Mouse (Mus musculus) heart, embryonic 12.5 days (tissue): ENCODE measurements around the gene Rasgef1b. TPM values are rescaled to one million over a fixed set of nuclear protein-coding genes. Genes with fewer than 3 reads are reported as not detected.
"Not testable (repeated sequence)": the region's sequence is repeated elsewhere in the genome, so short reads cannot be mapped to it uniquely, and the experiment has no call there.

Source experiments
- ATAC-seq: fragments of 200-750 bp; cut with Nextera tagmentation; 2 replicates; pipeline ENCODE4 v1.8.0; 2017; ENCODE audit warnings: moderate TSS enrichment, moderate library complexity; ENCODE audit not compliant: insufficient number of reproducible peaks, low FRiP score
- H3K27ac ChIP-seq: fragments of 300-500 bp; sonication (generic); 2 replicates; pipeline ENCODE4 v1.5.1; 2016; ENCODE audit warnings: mild to moderate bottlenecking, moderate library complexity; ENCODE audit not compliant: poor library complexity, severe bottlenecking
- H3K27me3 ChIP-seq: fragments of 300-500 bp; sonication (generic); replicated peaks from 2 replicates; pipeline ENCODE4 v1.6.1; 2016; ENCODE audit warnings: mild to moderate bottlenecking, moderate library complexity
- H3K36me3 ChIP-seq: fragments of 300-500 bp; sonication (generic); 2 replicates; pipeline ENCODE4 v1.6.1; 2016; ENCODE audit warnings: mild to moderate bottlenecking, moderate library complexity
- H3K4me1 ChIP-seq: fragments of 300-500 bp; sonication (generic); replicated peaks from 2 replicates; pipeline ENCODE4 v1.6.1; 2016; ENCODE audit warnings: mild to moderate bottlenecking
- H3K4me2 ChIP-seq: fragments of 300-500 bp; sonication (generic); 2 replicates; pipeline ENCODE4 v1.6.1; 2016; ENCODE audit warnings: mild to moderate bottlenecking, moderate library complexity
- H3K4me3 ChIP-seq: fragments of 300-500 bp; sonication (generic); 2 replicates; pipeline ENCODE4 v1.5.1; 2016; ENCODE audit warnings: mild to moderate bottlenecking
- H3K9ac ChIP-seq: fragments of 300-500 bp; sonication (generic); 2 replicates; pipeline ENCODE4 v1.6.1; 2016; ENCODE audit warnings: mild to moderate bottlenecking, moderate library complexity
- H3K9me3 ChIP-seq: fragments of 300-500 bp; sonication (generic); replicated peaks from 2 replicates; pipeline ENCODE4 v1.6.1; 2016; ENCODE audit warnings: mild to moderate bottlenecking, moderate library complexity
- WGBS: fragments of 180-500 bp; shearing (Covaris S2); methylation state at CpG from one replicate; pipeline ENCODE4 v1.1.7; 2016; 5-methylcytosine and 5-hydroxymethylcytosine counted together
- polyA plus RNA-seq: library from polyadenylated mRNA; unstranded; fragments of >200 nt; fragmentation: Nextera tagmentation; extraction: Ambion mirVana; gene quantifications from 2 replicates; pipeline ENCODE4 v1.2.1, GENCODE M21; 2016

Rasgef1b gene
- polyA plus RNA-seq, 1 experiment from 2014 or later: 44.7 TPM

DNA sequence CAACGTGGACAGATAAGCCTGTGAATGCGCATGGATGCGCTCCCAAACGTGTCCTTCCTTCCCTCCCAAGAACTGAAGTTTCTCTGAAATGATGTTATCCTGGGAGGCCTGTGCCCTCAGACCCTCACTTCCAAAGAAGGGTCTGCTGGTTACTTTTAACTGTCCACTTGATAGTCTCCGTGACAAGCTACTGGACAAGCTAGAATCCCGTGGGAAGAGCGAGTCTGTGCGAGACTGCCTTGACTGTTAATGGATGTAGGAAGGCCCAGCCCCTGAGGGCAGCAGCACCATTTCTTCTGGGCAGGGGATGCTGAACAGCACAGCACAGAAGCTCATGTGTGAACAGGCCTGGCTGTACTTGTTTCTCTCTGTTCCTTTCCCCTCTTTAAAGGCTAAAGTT lies 496.5 kb downstream of the Rasgef1b start:
- Histone ChIP-seq H3K4me1 (peaks cover 22% of the 10 kb centered on the region), H3K4me3 (no peak overlapping the region), H3K36me3 (peaks cover 94% of the 10 kb centered on the region), H3K27ac (no peak overlapping the region), H3K9ac (no peak overlapping the region), H3K4me2 (no peak overlapping the region), H3K9me3 (no peaks in the 10 kb centered on the region), H3K27me3 (no peaks in the 10 kb centered on the region)
- 81% methylated on average over 8 of the region's 8 CpGs for WGBS
- ATAC-seq: no peak

GRCm38 (mm10) chr5:99230476-99230875 lies 498.4 kb downstream of the Rasgef1b start:
- H3K27ac ChIP-seq: no peak overlapping the region
- H3K4me1 ChIP-seq: peaks cover 20% of the 10 kb centered on the region
- no peak overlapping the region for H3K9ac ChIP-seq
- H3K9me3 ChIP-seq: no peaks in the 10 kb centered on the region
- peaks cover 93% of the 10 kb centered on the region for H3K36me3 ChIP-seq
- 91% methylated on average over 7 of the region's 7 CpGs for WGBS
- no peak for ATAC-seq
- no peak overlapping the region for H3K4me3 ChIP-seq
- no peak overlapping the region for H3K4me2 ChIP-seq
- no peaks in the 10 kb centered on the region for H3K27me3 ChIP-seq

DNA sequence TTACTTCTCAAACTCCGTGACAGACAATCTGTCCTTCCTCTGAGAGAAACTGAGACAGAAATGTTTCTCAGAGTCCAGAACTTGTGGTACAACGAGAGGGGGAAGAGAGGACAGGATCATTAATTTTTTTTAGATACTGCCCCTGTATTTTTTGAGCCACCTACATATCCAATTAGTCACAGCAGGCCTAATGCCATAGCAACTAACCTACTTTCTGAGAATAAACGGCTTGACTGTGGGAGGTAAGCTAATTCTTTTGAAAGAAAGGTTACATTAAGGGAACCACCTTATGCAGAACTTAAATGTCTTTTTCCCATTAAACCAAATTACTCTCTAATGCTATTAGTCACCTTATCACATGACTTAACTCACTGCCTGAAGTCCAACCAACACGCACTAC lies 501.5 kb downstream of the Rasgef1b start:
- Histone ChIP-seq H3K4me1 (0 out of 2 replicates have a peak, but pooled peaks cover 2% of the 10 kb centered on the region), H3K27me3 (no peaks in the 10 kb centered on the region), H3K4me2 (no peak overlapping the region), H3K27ac (no peak overlapping the region), H3K9ac (no peak overlapping the region), H3K36me3 (peaks cover 93% of the 10 kb centered on the region), H3K9me3 (no peaks in the 10 kb centered on the region), H3K4me3 (no peak overlapping the region)
- no peak for ATAC-seq
- 88% methylated on average over 4 of the region's 4 CpGs for WGBS

DNA sequence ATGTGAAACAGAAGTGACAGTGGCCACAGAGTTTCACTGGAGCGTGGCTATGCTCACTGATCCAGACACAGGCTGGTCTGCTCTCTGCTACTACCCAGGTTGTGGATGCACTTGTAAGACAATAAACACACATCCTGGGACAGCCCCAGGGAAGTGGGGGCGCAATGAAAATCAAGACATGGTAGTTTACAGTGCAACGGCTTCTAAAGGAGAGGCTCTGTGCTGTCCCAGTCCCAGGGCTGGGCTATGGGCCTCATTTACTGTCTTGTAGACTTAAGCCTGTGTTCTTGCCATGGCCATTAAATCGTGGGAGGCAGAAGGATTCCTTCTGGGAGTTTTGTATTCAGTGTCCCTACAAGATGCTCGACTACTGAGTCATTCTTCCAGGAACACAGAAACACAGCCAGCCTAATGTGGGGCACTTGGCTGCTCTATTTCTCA lies 504.3 kb downstream of the Rasgef1b start:
- 71% methylated on average over 5 of the region's 5 CpGs for WGBS
- Histone ChIP-seq H3K27me3 (no peaks in the 10 kb centered on the region), H3K9ac (no peak overlapping the region), H3K4me2 (no peak overlapping the region), H3K27ac (no peak overlapping the region), H3K36me3 (peaks cover 92% of the 10 kb centered on the region), H3K9me3 (no peaks in the 10 kb centered on the region), H3K4me3 (no peak overlapping the region), H3K4me1 (0 out of 2 replicates have a peak, but pooled peaks cover 2% of the 10 kb centered on the region)
- no peak for ATAC-seq

GRCm38 (mm10) chr5:99223869-99224498 lies 504.9 kb downstream of the Rasgef1b start:
- H3K9ac ChIP-seq: no peak overlapping the region
- no peak overlapping the region for H3K4me3 ChIP-seq
- no peak for ATAC-seq
- peaks cover 92% of the 10 kb centered on the region for H3K36me3 ChIP-seq
- H3K4me1 ChIP-seq: 0 out of 2 replicates have a peak, but pooled peaks cover 2% of the 10 kb centered on the region
- no peak overlapping the region for H3K4me2 ChIP-seq
- WGBS: 77% methylated on average over 15 of the region's 15 CpGs
- no peak overlapping the region for H3K27ac ChIP-seq
- H3K27me3 ChIP-seq: no peaks in the 10 kb centered on the region
- H3K9me3 ChIP-seq: no peaks in the 10 kb centered on the region

DNA sequence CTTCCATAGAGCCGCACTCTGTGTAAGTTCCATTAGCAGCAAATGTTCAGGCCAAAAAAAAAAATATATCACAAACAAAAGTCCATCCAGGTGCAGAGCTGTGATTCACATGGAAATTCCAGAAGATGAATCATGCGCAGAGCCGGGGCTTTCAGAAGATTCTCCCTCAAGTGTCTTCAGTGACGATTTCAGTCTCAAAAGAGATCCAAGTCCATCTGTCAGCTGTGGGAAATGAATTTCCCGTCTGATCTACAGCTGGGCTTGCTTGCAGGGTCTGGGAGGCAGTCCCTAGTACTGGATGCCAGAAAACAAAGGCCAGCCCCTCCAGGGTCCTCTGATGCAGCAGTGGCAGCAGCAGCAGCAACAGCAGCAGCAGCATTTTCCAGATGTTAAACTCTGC lies 510.5 kb downstream of the Rasgef1b start:
- Histone ChIP-seq H3K4me2 (no peak overlapping the region), H3K9ac (no peak overlapping the region), H3K36me3 (peaks cover 76% of the 10 kb centered on the region), H3K4me3 (no peak overlapping the region), H3K4me1 (0 out of 2 replicates have a peak, but pooled peaks cover 5% of the 10 kb centered on the region), H3K27me3 (no peaks in the 10 kb centered on the region), H3K9me3 (0 out of 2 replicates have a peak, but pooled peaks cover 5% of the 10 kb centered on the region), H3K27ac (no peak overlapping the region)
- WGBS: 81% methylated on average over 5 of the region's 5 CpGs
- ATAC-seq: no peak

- ATAC-seq: peak; percentile 40
- not testable (repeated sequence) for H3K9ac ChIP-seq, H3K4me1 ChIP-seq, H3K4me3 ChIP-seq, H3K27ac ChIP-seq, H3K27me3 ChIP-seq, H3K4me2 ChIP-seq, H3K9me3 ChIP-seq
- peaks cover 59% of the 10 kb centered on the region for H3K36me3 ChIP-seq
- WGBS: 94% methylated on average over 1 of the region's 1 CpGs
Observed at GRCm38 (mm10) chr5:99216588-99217152, 512.2 kb downstream of the Rasgef1b start.

- Histone ChIP-seq H3K4me2 (no peak overlapping the region), H3K9me3 (0 out of 2 replicates have a peak, but pooled peaks cover 6% of the 10 kb centered on the region), H3K4me3 (no peak overlapping the region), H3K4me1 (0 out of 2 replicates have a peak, but pooled peaks cover 5% of the 10 kb centered on the region), H3K27me3 (no peaks in the 10 kb centered on the region), H3K27ac (no peak overlapping the region), H3K9ac (no peak overlapping the region), H3K36me3 (peaks cover 47% of the 10 kb centered on the region)
- ATAC-seq: no peak
- 77% methylated on average over 7 of the region's 7 CpGs for WGBS
Observed at GRCm38 (mm10) chr5:99215207-99216157, 513.4 kb downstream of the Rasgef1b start.

- WGBS: 75% methylated on average over 6 of the region's 6 CpGs
- Histone ChIP-seq H3K4me2 (no peak overlapping the region), H3K27me3 (no peaks in the 10 kb centered on the region), H3K36me3 (peaks cover 40% of the 10 kb centered on the region), H3K4me3 (no peak overlapping the region), H3K4me1 (0 out of 2 replicates have a peak, but pooled peaks cover 5% of the 10 kb centered on the region), H3K9me3 (0 out of 2 replicates have a peak, but pooled peaks cover 7% of the 10 kb centered on the region), H3K9ac (no peak overlapping the region), H3K27ac (no peak overlapping the region)
- ATAC-seq: no peak
Observed at GRCm38 (mm10) chr5:99214400-99214799, 514.5 kb downstream of the Rasgef1b start.

DNA sequence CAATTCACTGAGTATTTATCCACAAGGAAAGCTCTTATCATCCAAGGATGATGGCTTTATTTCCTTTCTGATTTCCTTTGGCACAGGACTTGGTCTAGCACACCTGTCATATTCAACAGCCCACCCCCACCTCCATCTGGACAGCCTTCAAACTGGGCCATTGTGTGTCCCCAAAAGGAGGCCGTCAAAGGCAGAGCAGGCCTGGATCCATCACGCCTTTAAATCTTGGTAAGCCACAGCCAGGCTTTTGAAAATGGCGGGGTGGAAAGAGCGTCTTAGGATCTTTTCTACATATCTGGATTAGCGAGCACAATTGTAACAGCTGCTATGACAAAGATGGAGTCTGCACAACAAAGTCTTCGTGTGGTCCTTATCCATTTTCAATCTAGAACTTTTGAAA lies 515.7 kb downstream of the Rasgef1b start:
- Histone ChIP-seq H3K27me3 (no peaks in the 10 kb centered on the region), H3K9me3 (0 out of 2 replicates have a peak, but pooled peaks cover 7% of the 10 kb centered on the region), H3K4me1 (0 out of 2 replicates have a peak, but pooled peaks cover 5% of the 10 kb centered on the region), H3K27ac (peak overlapping the region; percentile 14; the same call in 1 of the 2 replicates), H3K36me3 (peaks cover 28% of the 10 kb centered on the region), H3K4me2 (no peak overlapping the region), H3K9ac (no peak overlapping the region), H3K4me3 (no peak overlapping the region)
- ATAC-seq: no peak
- WGBS: 90% methylated on average over 6 of the region's 6 CpGs

DNA sequence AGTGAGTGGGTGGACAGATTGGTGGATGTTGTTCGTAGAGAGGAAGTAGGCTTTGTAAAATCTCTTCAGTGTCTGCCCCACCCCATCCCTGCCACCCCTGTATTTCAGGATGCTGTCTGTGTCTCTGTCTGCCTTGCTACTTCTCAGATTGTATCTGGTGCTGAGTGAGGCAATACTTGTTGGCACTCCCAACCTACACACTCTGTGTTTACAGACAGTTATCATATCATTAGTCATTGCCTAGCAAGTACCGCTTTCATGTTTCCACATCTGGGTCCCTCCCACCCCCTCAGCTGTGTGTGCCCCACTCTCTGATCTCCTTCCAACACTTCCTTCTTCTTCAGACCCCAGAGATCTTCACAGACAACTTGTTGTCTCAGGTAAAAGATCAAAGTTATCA lies 525.4 kb downstream of the Rasgef1b start:
- 41% methylated on average over 2 of the region's 2 CpGs for WGBS
- ATAC-seq: no peak
- H3K4me1 ChIP-seq: no peaks in the 10 kb centered on the region
- no peak overlapping the region for H3K4me2 ChIP-seq
- H3K27ac ChIP-seq: no peak overlapping the region
- no peaks in the 10 kb centered on the region for H3K36me3 ChIP-seq
- H3K4me3 ChIP-seq: no peak overlapping the region
- no peaks in the 10 kb centered on the region for H3K9me3 ChIP-seq
- H3K9ac ChIP-seq: no peak overlapping the region
- 0 out of 2 replicates have a peak, but pooled peaks cover 6% of the 10 kb centered on the region for H3K27me3 ChIP-seq
